8 mouse cellular contexts compared by ENCODE assay signal in genomic region chr7:24971261-24971971, GRCm38 (mm10). TPM values are rescaled to one million over a fixed set of nuclear protein-coding genes. Genes with fewer than 3 reads are reported as not detected.
A peak's percentile ranks its signal among the peaks of the same experiment; 100 is the strongest.
DNase-seq lines count a peak whose midpoint lies in the region; ATAC-seq and TF ChIP-seq lines count a peak whose summit lies in the region.

No protein-coding gene starts in this region.

- peak; percentile 54 for TF ChIP-seq CTCF in left cerebral cortex, adult 2 months (IDR thresholded peaks at IDR 0.05)
- peak; percentile 13; the same call in 1 of the 2 replicates for TF ChIP-seq CTCF in bone marrow macrophage, adult 2 months (IDR thresholded peaks at IDR 0.05; ENCODE audit: low read depth, low read length)
- peak; percentile 86 for TF ChIP-seq CTCF in liver, embryonic 14.5 days (IDR thresholded peaks at IDR 0.05; ENCODE audit: low read depth)

- peak; percentile 3 for ATAC-seq in hindbrain, embryonic 16.5 days
- no peak for ATAC-seq in liver, embryonic 14.5 days (ENCODE audit: insufficient read depth)

- DNase-seq in left cerebral cortex, adult 2 months (ENCODE audit: extremely low spot score in 1 of 2, low spot score in 2 of 2), result no peak
- no peak for DNase-seq in left cerebral cortex, adult 11 months (ENCODE audit: low spot score)
- peak; percentile 65 for DNase-seq in forebrain, embryonic 10.5 days (ENCODE audit: extremely low spot score, low spot score)
- DNase-seq in liver, embryonic 14.5 days (ENCODE audit: low read depth in 3 of 3, low spot score in 3 of 3), result peak in 2 of 3 experiments; percentile 30 to 36
- DNase-seq in naive thymus-derived CD4-positive, alpha-beta T cell, adult 2 months (ENCODE audit: low read depth), result peak; percentile 81
- DNase-seq in frontal cortex, postnatal 36 days (ENCODE audit: low spot score in 2 of 2), result no peak

- intact Hi-C loops in left cerebral cortex, adult 2 months (cut with DNase I), result loop anchor here (5.0 kb wide), 1 partner anchor 266 kb away; the partner anchor contains the start of gene Gsk3a

- H3K4me1 ChIP-seq in bone marrow macrophage, adult 2 months (ENCODE audit: control insufficient read depth, insufficient read depth, low read length), result peaks cover 6% of the 10 kb centered on the region; the same call in 1 of the 2 replicates
- H3K4me1 ChIP-seq in forebrain, embryonic 10.5 days, result peaks cover 15% of the 10 kb centered on the region
- H3K4me1 ChIP-seq in hindbrain, embryonic 16.5 days (ENCODE audit: control insufficient read depth, insufficient read depth, low read depth, low read length), result peaks cover 11% of the 10 kb centered on the region
- no peaks in the 10 kb centered on the region; a peak in 1 of 4 replicates for H3K4me1 ChIP-seq in liver, embryonic 14.5 days (replicated peaks; ENCODE audit: control insufficient read depth in 2 of 2, insufficient read depth in 2 of 2, low read length in 1 of 2)

- H3K27me3 ChIP-seq in forebrain, embryonic 10.5 days (ENCODE audit: poor library complexity, severe bottlenecking), result no peaks in the 10 kb centered on the region
- no peaks in the 10 kb centered on the region for H3K27me3 ChIP-seq in hindbrain, embryonic 16.5 days (replicated peaks; ENCODE audit: control insufficient read depth, insufficient read depth, low read length)
- no peaks in the 10 kb centered on the region for H3K27me3 ChIP-seq in liver, embryonic 14.5 days (ENCODE audit: control insufficient read depth, insufficient read depth, low read length)

- peak overlapping the region; percentile 97 for H3K27ac ChIP-seq in left cerebral cortex, adult 2 months
- H3K27ac ChIP-seq in bone marrow macrophage, adult 2 months (ENCODE audit: insufficient read depth, low read depth, low read length), result no peak overlapping the region
- peak overlapping the region; percentile 85 for H3K27ac ChIP-seq in forebrain, embryonic 10.5 days
- peak overlapping the region; percentile 83 for H3K27ac ChIP-seq in hindbrain, embryonic 16.5 days (ENCODE audit: low read depth, low read length)
- no peak overlapping the region; the same call in 1 of the 2 replicates for H3K27ac ChIP-seq in liver, embryonic 14.5 days

- no peak for TF ChIP-seq EP300 in liver, embryonic 14.5 days (IDR thresholded peaks at IDR 0.05; ENCODE audit: low read depth)

- TF ChIP-seq POLR2A in bone marrow macrophage, adult 2 months (IDR thresholded peaks at IDR 0.05; ENCODE audit: borderline replicate concordance, low read depth, low read length), result no peak

- H3K4me3 ChIP-seq in left cerebral cortex, adult 2 months, result peak overlapping the region; percentile 73
- peak overlapping the region; percentile 65 for H3K4me3 ChIP-seq in bone marrow macrophage, adult 2 months (ENCODE audit: insufficient read depth, low read length)
- H3K4me3 ChIP-seq in forebrain, embryonic 10.5 days, result peak overlapping the region; percentile 72
- peak overlapping the region; percentile 76 for H3K4me3 ChIP-seq in hindbrain, embryonic 16.5 days (ENCODE audit: low read length)
- peak overlapping the region; percentile 74 to 79 for H3K4me3 ChIP-seq in liver, embryonic 14.5 days (ENCODE audit: insufficient read depth in 1 of 2, low read depth in 2 of 2, low read length in 2 of 2)

- H3K4me2 ChIP-seq in hindbrain, embryonic 16.5 days (ENCODE audit: low read length), result peak overlapping the region; percentile 86
- peak overlapping the region; percentile 92 for H3K4me2 ChIP-seq in liver, embryonic 14.5 days (ENCODE audit: low read depth)

- 11% methylated on average over 19 of the region's 19 CpGs for WGBS in forebrain, embryonic 10.5 days
- WGBS in hindbrain, embryonic 16.5 days, result 7% methylated on average over 19 of the region's 19 CpGs
- WGBS in liver, embryonic 14.5 days (ENCODE audit: insufficient replicate concordance), result 7% methylated on average over 19 of the region's 19 CpGs

- H3K9me3 ChIP-seq in forebrain, embryonic 10.5 days, result no peaks in the 10 kb centered on the region
- no peaks in the 10 kb centered on the region for H3K9me3 ChIP-seq in hindbrain, embryonic 16.5 days (ENCODE audit: control insufficient read depth, low read length)
- no peaks in the 10 kb centered on the region for H3K9me3 ChIP-seq in liver, embryonic 14.5 days (ENCODE audit: control insufficient read depth, low read length)

- H3K9ac ChIP-seq in hindbrain, embryonic 16.5 days (ENCODE audit: low read depth, low read length), result peak overlapping the region; percentile 90
- peak overlapping the region; percentile 55 for H3K9ac ChIP-seq in liver, embryonic 14.5 days (replicated peaks)

- H3K36me3 ChIP-seq in forebrain, embryonic 10.5 days (replicated peaks), result no peaks in the 10 kb centered on the region
- no peaks in the 10 kb centered on the region; the same call in 1 of the 2 replicates for H3K36me3 ChIP-seq in hindbrain, embryonic 16.5 days (ENCODE audit: control insufficient read depth, insufficient read depth, low read length)
- H3K36me3 ChIP-seq in liver, embryonic 14.5 days (replicated peaks; ENCODE audit: control insufficient read depth, insufficient read depth, low read depth), result no peaks in the 10 kb centered on the region

RNA-seq across cellular contexts. Expression of gene Rabac1, which starts 1.1 kb away (rescaled TPM):
- 100 to 1,000 TPM; 287 TPM for total RNA-seq in left cerebral cortex, adult 2 months (2021)
- 205 and 226 TPM in 2 replicates for polyA plus RNA-seq in bone marrow macrophage, adult 2 months (2012; ENCODE audit: insufficient read depth, insufficient read length, missing spikeins)
- 73.1 and 73.7 TPM in 2 replicates for polyA plus RNA-seq in forebrain, embryonic 10.5 days (2016; fragmentation: Nextera tagmentation; extraction: Ambion mirVana)
- polyA plus RNA-seq in hindbrain, embryonic 16.5 days (2015; fragmentation: Nextera tagmentation; extraction: Ambion mirVana), result 345 and 404 TPM in 2 replicates
- 46.8 and 56.5 TPM in 2 replicates for polyA plus RNA-seq in liver, embryonic 14.5 days (2012; rRNA removed)
- polyA plus RNA-seq in liver, embryonic 14.5 days (2014; fragmentation: Nextera tagmentation; extraction: Ambion mirVana), result 60.7 and 62.2 TPM in 2 replicates

RNA-seq across cellular contexts. Expression of gene Gm4881, which starts 27.1 kb away (rescaled TPM):
- total RNA-seq in left cerebral cortex, adult 2 months (2021), result not detected
- polyA plus RNA-seq in bone marrow macrophage, adult 2 months (2012; ENCODE audit: insufficient read depth, insufficient read length, missing spikeins), result not detected in 2 replicates
- polyA plus RNA-seq in forebrain, embryonic 10.5 days (2016; fragmentation: Nextera tagmentation; extraction: Ambion mirVana), result not detected in 2 replicates
- 4.6 and 5.2 TPM in 2 replicates for polyA plus RNA-seq in hindbrain, embryonic 16.5 days (2015; fragmentation: Nextera tagmentation; extraction: Ambion mirVana)
- polyA plus RNA-seq in liver, embryonic 14.5 days (2012; rRNA removed), result not detected in 2 replicates
- polyA plus RNA-seq in liver, embryonic 14.5 days (2014; fragmentation: Nextera tagmentation; extraction: Ambion mirVana), result not detected in 2 replicates

RNA-seq across cellular contexts. Expression of gene Atp1a3, which starts 34.3 kb away (rescaled TPM):
- 1,000 to 10,000 TPM; 1,970 to 2,141 TPM for total RNA-seq in left cerebral cortex, adult 2 months (2021)
- polyA plus RNA-seq in bone marrow macrophage, adult 2 months (2012; ENCODE audit: insufficient read depth, insufficient read length, missing spikeins), result 70.0 and 85.8 TPM in 2 replicates
- polyA plus RNA-seq in forebrain, embryonic 10.5 days (2016; fragmentation: Nextera tagmentation; extraction: Ambion mirVana), result 6.8 and 9.1 TPM in 2 replicates
- polyA plus RNA-seq in hindbrain, embryonic 16.5 days (2015; fragmentation: Nextera tagmentation; extraction: Ambion mirVana), result 678 and 702 TPM in 2 replicates
- polyA plus RNA-seq in liver, embryonic 14.5 days (2012; rRNA removed), result 0.38 and 0.50 TPM in 2 replicates
- 0.60 and 0.68 TPM in 2 replicates for polyA plus RNA-seq in liver, embryonic 14.5 days (2014; fragmentation: Nextera tagmentation; extraction: Ambion mirVana)

Comparison
In these comparisons a context has a peak if more than half of its experiments do, and no peak if none do; other contexts are left out.
1. DNase-seq: peak in forebrain, embryonic 10.5 days (single experiment), liver, embryonic 14.5 days (2 of 3) and naive thymus-derived CD4-positive, alpha-beta T cell, adult 2 months (single experiment); none in left cerebral cortex, adult 2 months (0 of 2), left cerebral cortex, adult 11 months (single experiment) and frontal cortex, postnatal 36 days (0 of 2).
2. H3K27ac ChIP-seq: peak in left cerebral cortex, adult 2 months (single experiment), forebrain, embryonic 10.5 days (single experiment) and hindbrain, embryonic 16.5 days (single experiment); none in bone marrow macrophage, adult 2 months (single experiment) and liver, embryonic 14.5 days (single experiment).
3. CTCF ChIP-seq: peak in every context shown above with its lines; median percentile 86 in liver, embryonic 14.5 days; 54 in left cerebral cortex, adult 2 months; 13 in bone marrow macrophage, adult 2 months.
4. Peak in every context shown above with its lines, with median percentiles within 50 percentile points of each other: H3K4me3 ChIP-seq.